In the genomic region with DNA sequence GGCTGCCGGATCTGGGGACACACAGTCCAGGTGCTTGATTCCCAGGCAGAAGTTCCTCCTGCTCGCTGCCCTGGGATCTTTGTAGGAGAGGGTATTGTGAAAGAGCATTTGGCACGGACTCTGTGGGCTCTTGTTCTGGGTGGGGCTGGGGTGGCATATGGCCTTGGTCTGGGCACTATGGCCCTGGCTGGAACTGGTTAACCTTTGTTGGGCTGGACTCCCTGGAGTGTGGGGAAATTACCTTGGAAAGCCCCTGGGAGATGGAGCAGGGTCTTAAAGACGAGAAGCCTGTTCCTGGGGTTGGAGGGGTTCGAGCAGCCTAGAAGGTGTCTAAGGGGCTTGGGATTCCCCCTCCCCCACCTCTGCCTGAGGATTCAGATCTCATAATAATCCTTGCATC, we compare ENCODE assay signal across 9 mouse cellular contexts. TPM values are rescaled to one million over a fixed set of nuclear protein-coding genes. Genes with fewer than 3 reads are reported as not detected.
DNase-seq lines count a peak whose midpoint lies in the region; ATAC-seq lines count a peak whose summit lies in the region.
"Had no signal": no experiment of that assay in that cellular context is flagged by ENCODE, and none has a peak within 500 bp of the region (broad histone marks: within the 10 kb centered on the region; RNA-seq: fewer than 3 reads in every experiment).

No protein-coding gene starts in this region.

- DNase-seq in cerebellum, adult 11-12 months, result peak; percentile 65
- DNase-seq in cerebellum, postnatal 14 days, result no peak
- DNase-seq in cerebellum, postnatal 25 days, result peak; percentile 41 to 42
- DNase-seq in induced T-regulatory cell, adult 2 months (ENCODE audit: low read depth), result peak; percentile 35
- no peak for DNase-seq in midbrain, embryonic 11.5 days (ENCODE audit: low spot score, missing footprints)
- DNase-seq in right cerebral cortex, adult 18-20 months, result no peak
- DNase-seq in frontal cortex, adult 2 months (ENCODE audit: extremely low spot score in 1 of 2, low spot score in 1 of 2), result no peak

- H3K9me3 ChIP-seq in midbrain, embryonic 11.5 days (ENCODE audit: control insufficient read depth, low read length), result no peaks in the 10 kb centered on the region
- H3K9me3 ChIP-seq: liver, embryonic 15.5 days had no signal

- H3K27ac ChIP-seq in midbrain, embryonic 11.5 days (ENCODE audit: low read depth, low read length), result no peak overlapping the region
- H3K27ac ChIP-seq: liver, embryonic 15.5 days had no signal

- ATAC-seq in midbrain, embryonic 11.5 days (ENCODE audit: low FRiP score), result no peak
- no peak for ATAC-seq in frontal cortex, adult (ENCODE audit: low TSS enrichment)

- peak overlapping the region; percentile 95 for H3K4me2 ChIP-seq in midbrain, embryonic 11.5 days

- peaks cover 17% of the 10 kb centered on the region for H3K4me1 ChIP-seq in midbrain, embryonic 11.5 days (ENCODE audit: control insufficient read depth, insufficient read depth, low read length)

- 0 out of 2 replicates have a peak overlapping the region, but pooled peaks have one; percentile 22 for H3K9ac ChIP-seq in midbrain, embryonic 11.5 days (ENCODE audit: low read length)
- H3K9ac ChIP-seq: liver, embryonic 15.5 days had no signal

- H3K36me3 ChIP-seq in midbrain, embryonic 11.5 days (ENCODE audit: control insufficient read depth, insufficient read depth, low read length), result no peaks in the 10 kb centered on the region
- H3K36me3 ChIP-seq: liver, embryonic 15.5 days had no signal

- H3K27me3 ChIP-seq in midbrain, embryonic 11.5 days (ENCODE audit: control insufficient read depth, insufficient read depth, low read length), result no peaks in the 10 kb centered on the region; the same call in 1 of the 2 replicates

- peak overlapping the region; percentile 53 for H3K4me3 ChIP-seq in midbrain, embryonic 11.5 days (ENCODE audit: low read depth, low read length)

- 69% methylated on average over 5 of the region's 5 CpGs for WGBS in midbrain, embryonic 11.5 days

RNA-seq across cellular contexts. Expression of a gene that starts 2.0 kb away (rescaled TPM):
- polyA plus RNA-seq in midbrain, embryonic 11.5 days (2014; fragmentation: Nextera tagmentation; extraction: Ambion mirVana), result 16.2 and 16.7 TPM in 2 replicates
- 54.1 and 66.2 TPM in 2 replicates for polyA plus RNA-seq in frontal cortex, adult 2 months (2012; rRNA removed)

RNA-seq across cellular contexts. Expression of a gene that starts 30.2 kb away (rescaled TPM):
- polyA plus RNA-seq in midbrain, embryonic 11.5 days (2014; fragmentation: Nextera tagmentation; extraction: Ambion mirVana), result 202 and 210 TPM in 2 replicates
- 27.5 and 31.8 TPM in 2 replicates for polyA plus RNA-seq in frontal cortex, adult 2 months (2012; rRNA removed)

Comparison
In these comparisons a context has a peak if more than half of its experiments do, and no peak if none do; other contexts are left out.
1. DNase-seq: peak in cerebellum, adult 11-12 months (single experiment), cerebellum, postnatal 25 days (2 of 2) and induced T-regulatory cell, adult 2 months (single experiment); none in cerebellum, postnatal 14 days (0 of 2), midbrain, embryonic 11.5 days (single experiment), right cerebral cortex, adult 18-20 months (single experiment) and frontal cortex, adult 2 months (0 of 2).